Mouse (Mus musculus): Measurements from ENCODE around the gene Mllt6.
A peak's percentile ranks its signal among the peaks of the same experiment; 100 is the strongest.
"Not testable (repeated sequence)": the region's sequence is repeated elsewhere in the genome, so short reads cannot be mapped to it uniquely, and the experiment has no call there.

The Mllt6 gene

GRCm38 (mm10) chr11:97695712-97696401 is 32.6 kb downstream of the Mllt6 start:
- DNase-seq (ENCODE audit: low spot score), result no peak

- DNase-seq (ENCODE audit: low spot score), result no peak
These were observed 33.5 kb downstream of the Mllt6 start for GRCm38 (mm10) chr11:97696669-97697068.

DNA sequence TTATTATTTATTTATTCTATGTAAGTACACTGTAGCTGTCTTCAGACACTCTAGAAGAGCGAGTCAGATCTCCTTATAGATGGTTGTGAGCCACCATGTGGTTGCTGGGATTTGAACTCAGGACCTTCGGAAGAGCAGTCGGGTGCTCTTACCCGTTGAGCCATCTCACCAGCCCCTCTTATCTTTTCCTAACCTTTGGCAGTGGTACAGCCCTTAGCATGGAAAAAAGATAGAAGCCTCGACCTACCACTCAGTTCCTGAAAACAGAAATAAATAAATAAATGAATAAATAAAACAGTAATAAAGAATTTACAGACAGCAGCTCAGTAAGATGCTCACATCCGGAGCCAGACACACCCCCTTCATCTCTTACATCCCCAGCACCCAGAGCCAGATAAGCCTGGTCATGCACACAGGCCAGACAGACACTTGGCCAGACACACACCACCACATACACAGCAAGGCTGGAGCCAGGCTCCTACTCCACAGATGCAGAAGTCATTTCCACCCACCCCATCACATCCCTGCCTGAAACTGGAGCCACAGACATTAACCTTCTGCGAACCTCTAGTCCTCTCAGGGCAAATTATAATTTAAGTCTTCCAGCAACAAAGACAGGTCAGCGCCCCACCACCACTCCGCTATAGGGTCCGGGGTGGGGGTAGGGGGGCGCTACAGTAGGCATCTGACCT is 34.1 kb downstream of the Mllt6 start:
- DNase-seq (ENCODE audit: low spot score), result no peak

DNA sequence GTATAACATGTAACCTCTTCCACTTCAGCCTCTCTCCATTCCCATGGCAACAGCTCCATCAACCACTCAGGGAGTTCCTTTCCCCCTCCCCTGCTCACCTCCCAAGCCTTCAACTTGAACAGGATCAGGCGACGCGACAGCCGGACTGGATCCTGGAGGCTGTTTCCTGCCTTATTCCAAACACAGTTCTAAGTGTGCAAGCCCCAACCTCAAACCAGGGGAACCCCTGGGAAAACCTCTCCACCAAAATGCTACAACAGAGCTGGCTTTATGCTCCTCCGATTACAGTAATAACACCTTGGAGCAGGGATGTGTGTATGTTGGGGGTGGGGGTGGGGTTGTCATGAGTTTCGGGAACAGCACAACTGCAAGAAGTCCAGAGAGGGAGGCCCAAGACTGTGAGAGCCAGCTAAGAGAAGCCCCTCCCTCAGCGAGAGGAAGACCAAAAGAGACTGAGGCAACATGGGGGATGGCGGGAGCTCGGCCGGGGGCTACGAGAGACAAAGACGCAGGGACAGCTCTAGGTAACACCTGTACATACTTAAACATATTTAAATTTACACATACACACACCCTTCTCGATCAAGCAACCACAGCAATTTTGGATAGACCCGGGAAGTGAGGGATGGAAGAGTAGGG is 34.8 kb downstream of the Mllt6 start:
- DNase-seq (ENCODE audit: low spot score), result no peak

DNA sequence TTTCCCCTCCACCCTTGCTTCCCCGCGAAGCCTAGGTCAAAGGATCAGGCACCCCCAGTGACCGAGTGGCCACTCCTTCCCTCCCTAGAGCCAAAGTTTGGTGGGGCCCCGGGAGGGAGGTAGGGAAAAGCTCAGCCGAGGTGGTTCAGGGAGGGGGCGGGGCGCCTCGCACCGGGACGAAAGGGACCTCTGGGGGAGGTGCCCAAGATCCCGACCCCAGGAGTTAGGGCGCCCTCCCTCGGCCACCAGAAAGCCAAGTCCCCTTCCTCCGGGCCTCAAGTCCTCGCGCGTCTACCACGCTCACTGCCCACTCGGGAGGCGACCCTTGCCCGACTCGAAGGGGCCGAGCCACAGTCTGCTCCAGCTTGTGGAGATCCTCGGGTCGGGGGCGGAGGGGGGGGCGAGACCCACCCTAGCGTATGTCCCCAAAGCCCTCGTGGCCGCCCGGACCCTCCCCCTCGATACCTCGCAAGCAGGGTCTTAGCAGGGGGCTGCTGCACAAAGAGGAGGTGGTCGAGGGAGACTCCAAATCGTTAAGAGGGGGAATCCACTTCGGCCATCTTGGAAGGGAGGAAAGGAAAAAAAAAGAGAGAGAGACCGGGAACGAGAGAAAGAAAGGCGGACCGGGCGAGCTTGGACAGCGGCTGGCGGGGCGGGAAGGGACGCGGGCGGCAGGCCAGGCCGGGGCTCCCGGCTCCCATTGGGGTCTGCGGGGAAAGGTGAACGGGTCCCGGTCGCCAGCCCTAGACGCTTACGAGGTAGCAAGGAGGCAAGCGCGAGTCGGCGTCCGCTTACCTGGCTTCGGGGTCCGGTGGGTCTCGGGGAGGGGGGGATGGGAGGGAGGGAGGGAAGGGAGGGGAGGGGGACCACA is 35.8 kb downstream of the Mllt6 start:
- DNase-seq (ENCODE audit: low spot score), result peak; percentile 85

GRCm38 (mm10) chr11:97699626-97700002 is 36.4 kb downstream of the Mllt6 start:
- peak; percentile 83 for DNase-seq (ENCODE audit: low spot score)

DNA sequence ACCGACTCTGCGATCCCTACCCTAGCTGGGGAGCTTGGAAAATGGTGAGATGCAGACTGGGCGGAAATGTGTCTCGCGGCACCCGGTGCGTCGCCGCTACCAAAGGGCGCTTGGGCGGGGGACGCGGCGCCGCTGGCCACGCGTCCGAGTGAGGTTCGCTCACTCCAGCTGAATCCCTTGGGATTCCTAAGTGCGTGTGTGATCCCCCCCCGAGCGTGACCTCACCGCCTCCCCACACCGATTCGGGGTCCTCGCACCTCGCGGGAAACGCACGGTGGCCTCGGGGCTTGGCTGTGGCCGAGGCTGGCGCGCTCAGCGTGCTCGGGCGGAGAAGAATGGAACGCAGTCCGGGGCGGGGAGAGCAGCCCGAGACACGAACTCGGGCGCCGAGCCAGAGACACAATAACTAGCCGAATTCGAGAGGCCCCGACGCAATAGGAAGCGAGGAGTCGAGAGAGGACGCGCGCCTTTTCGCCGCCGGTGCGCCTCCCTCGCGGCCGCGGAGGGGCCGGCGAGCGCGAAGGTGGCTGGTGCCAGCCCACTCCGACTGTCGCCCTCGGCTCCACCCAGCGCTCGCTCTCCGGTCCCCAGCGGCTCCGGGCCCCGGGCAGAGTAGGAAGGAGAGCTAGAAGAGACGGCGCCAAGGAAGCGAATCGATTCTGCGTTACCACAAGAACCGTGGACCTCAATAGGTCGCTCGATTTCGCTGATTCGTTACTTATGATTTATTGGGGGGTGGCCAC is 37.0 kb downstream of the Mllt6 start, which contains the start of gene Pcgf2:
Gene Pcgf2, minus strand, starts transcription at position 495 of the 743 bp plus-strand sequence.
- peak; percentile 82 for DNase-seq (ENCODE audit: low spot score)

DNA sequence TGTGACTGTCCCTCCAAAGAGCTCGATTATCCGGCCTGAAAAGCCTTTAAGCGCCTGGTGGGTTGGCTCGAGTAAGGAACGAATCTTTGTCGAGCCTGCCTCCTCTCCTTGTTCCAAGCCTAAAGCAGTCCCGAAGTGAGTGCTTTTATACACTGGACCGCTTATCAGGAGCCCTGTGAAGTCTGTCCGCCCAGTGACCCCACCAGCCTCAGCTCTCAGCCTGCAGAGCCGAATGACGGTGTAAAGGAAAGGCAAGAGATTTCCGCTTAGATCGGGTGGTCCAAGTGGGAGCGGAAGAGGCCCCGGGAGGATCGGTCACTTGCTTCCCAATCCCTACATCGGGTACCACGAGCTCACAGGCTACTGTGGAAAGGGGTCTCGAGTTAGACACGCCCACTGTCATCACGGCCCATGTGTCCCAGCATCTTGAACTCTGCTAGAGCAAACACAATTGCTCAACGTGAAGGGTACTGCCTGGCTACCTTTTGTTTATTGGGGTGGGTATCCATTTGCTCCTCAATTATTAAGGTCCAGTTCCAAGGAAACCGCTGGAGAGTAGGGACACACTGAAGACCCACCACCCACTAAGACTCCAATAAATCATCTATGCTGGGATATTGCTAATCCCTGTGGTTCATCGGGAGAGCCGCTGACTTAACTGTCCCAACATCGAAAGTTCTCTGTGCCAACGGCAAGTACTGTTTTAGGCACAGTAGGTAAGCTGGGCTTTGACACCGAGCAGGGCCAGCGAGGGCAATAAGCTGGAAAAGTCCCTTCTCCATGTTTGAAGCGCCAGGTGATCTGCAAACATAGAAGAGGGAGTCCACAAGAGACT is 37.7 kb downstream of the Mllt6 start:
- peak; percentile 48 for DNase-seq (ENCODE audit: low spot score)

DNA sequence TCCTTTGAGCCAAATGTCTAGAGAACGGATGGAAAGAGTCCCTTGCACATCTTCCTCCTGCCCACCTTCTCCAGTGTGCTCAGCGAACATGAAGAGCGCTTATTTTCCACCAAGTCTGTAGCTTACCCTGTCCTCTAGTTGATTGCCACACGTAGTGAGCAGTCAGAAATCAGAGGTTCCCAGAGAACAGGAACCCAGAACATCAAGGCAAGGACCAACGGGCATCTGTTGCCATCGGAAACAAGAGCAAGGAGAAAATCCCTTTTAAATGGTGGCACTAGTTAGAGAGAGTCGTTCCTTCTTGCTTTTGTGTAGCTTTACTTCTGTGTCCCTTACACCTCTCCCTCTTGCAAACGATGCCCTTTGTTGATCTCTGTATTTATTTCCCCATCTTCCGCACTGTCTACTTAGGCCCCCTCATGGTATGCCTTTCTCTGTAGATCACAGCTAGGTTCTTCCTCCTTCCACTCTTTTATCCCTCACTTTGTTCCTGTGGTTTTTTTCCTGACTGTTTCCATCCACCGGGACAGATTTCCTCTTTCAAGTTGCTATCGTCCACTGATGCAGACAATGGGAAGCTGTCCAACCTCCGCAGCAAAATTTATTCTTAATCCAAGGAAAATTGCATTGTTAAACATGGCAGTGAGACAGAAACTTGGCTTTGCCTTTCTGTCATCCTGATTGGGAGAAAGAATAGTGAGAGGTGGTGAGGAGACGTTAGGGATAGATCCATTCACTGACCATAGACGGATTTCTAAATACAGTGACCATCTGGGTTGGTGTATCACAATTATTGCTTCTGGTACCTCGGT is 38.6 kb downstream of the Mllt6 start:
- DNase-seq (ENCODE audit: low spot score), result no peak

GRCm38 (mm10) chr11:97702393-97702745 is 39.2 kb downstream of the Mllt6 start:
- DNase-seq (ENCODE audit: low spot score), result peak; percentile 86

- DNase-seq (ENCODE audit: low spot score), result peak; percentile 92
These were observed 40.0 kb downstream of the Mllt6 start, which contains the start of gene Psmb3 for GRCm38 (mm10) chr11:97703039-97703826. Gene Psmb3 (plus strand): TSS chr11:97703399.

GRCm38 (mm10) chr11:97710067-97710466 is 46.9 kb downstream of the Mllt6 start:
- DNase-seq (ENCODE audit: low spot score), result not testable (repeated sequence)

DNA sequence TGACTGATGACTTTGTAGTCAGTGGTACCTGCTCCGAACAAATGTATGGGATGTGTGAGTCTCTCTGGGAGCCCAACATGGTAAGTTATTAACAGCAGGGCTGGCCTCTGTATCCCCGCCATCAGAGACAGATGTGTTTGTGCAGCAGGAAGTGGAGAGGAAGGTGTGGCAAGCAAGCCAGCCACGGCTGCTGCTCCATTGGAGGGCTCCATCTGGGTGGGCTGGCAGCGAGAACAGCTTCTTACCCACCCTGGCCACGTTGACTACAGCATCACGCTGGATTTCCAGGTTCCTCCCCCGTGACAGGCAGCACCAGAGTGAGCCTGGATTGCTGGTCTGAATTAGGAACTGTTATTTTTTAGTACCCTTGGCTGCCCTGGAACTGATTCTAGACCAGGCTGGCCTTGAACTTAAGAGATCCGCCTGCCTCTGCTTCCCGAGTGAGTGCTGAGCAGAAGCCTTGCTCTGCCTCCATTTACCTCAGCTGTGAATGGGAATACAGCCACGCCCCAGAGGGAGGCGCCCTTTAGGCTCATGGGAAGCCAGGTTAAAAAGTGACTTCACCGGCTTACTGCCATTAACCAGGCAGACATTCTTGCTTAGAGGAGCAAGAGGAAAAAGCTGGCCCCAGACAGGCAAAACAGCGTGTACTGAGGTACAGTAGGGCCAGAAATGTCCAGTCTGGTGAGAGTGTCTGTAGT is 48.1 kb downstream of the Mllt6 start:
- no peak for DNase-seq (ENCODE audit: low spot score)

DNA sequence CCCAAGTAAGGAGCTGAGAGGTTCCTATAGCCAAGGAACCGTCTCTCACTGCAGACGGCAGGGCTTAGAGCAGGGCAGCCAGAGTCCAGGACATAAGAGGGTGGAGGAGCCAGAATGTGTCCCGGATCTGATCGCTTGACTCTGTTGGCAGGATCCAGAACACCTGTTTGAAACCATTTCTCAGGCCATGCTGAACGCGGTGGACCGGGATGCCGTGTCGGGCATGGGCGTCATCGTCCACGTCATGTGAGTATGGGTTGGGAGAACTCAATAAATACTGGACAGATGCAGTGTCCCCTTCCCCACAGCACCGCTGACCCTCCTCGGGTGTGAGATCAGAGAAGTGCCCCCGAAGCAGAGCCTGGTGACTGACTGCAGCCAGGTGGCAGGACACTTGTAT is 49.1 kb downstream of the Mllt6 start:
- DNase-seq (ENCODE audit: low spot score), result no peak

DNA sequence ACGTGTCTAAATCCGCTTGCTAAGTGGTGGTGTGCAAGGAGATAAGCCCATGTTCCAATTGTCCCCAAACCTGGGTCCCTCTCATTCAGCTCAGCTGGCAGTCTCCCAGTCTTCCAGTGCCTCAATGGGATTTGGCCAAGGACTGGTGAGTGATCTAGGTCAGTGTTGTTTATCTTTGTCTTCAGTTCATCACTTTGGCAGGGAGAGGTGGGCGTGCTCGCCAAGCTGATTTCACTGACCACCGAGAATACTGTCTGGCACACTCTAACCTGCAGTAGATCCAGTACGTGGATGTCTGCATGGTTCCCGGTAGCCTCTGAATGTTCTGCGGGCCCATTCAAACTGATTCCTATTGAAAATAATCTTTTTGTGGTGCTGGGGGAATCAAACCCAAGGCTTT is 50.7 kb downstream of the Mllt6 start:
- DNase-seq (ENCODE audit: low spot score), result no peak

DNA sequence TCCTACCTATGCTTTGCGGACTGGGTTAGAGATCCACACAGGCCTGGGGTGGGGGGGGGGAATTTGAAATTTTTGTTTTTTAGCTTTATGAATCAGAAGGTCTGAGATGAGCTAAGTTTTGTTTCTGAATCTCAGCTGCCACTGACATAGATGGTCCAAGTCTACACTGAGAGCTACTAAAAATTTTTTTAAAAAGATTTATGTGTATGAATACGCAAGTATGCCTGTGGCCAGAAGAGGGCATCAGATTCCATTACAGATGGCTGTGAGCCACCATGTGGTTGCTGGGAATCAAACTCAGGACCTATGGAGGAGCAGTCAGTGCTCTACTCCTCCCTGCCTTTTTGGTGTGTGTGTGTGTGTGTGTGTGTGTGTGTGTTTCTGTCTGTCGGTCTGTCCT is 51.1 kb downstream of the Mllt6 start:
- DNase-seq (ENCODE audit: low spot score), result no peak

DNA sequence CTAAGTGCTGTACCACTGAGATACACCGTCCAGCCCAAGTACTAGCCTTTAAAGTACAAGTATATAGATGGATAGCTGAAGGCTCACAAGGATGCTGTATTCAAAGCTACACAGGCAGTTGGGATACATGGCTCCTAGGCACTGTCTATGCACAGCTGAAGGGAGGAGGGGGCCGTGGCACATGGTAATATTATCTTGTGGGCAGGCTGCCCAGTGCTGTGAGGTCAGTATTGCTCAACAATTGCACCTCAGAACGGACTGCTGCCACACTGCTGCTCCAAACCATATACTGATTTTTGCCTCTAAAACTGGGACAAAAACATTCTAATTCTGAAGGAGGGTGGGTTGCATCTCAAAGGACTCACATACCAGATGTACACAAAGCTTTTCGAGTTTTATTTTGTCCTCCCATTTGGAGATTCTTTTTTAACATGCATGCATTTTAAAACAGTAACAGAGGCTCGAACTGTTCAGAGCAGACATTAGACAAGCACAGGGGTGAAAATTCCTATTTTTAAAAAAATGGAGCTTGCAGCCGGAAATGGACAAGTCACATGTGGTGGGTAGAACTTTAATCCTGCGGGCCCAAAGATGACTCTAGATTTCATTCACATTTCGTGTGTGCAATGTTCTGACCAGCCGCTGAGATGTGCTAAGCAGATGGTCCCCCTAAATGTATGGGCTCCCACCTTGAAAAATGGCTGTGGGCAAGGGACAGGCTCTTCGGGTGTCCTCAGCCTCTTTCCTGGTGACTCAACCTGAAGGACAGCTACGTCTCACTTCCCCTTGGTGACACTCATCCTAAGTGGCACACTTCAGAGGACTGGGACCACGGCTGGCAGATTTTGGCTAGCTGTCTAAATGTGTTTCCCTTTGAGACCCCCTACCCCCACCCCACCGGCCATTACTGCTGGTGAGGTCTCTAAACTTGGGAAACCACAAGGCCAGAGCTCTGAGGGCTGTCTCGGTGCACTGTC is 51.9 kb downstream of the Mllt6 start:
- no peak for DNase-seq (ENCODE audit: low spot score)

Data from ovary, postnatal 36 days (tissue).